Mouse (Mus musculus) inflammation-experienced regulatory T-cells, adult 6 months (primary cell): ENCODE results near the gene Gm45837. TPM values are rescaled to one million over a fixed set of nuclear protein-coding genes. Genes with fewer than 3 reads are reported as not detected.

Experiments
- ATAC-seq: one replicate; pipeline ENCODE4 v1.8.0; 2017
- polyA plus RNA-seq, 3 experiments: library from polyadenylated mRNA; unstranded; fragments of 100-300 nt; shearing (Covaris generic); gene quantifications; one replicate each; pipeline ENCODE4 v1.2.1; 2017

Gm45837 gene
- polyA plus RNA-seq, 3 experiments from 2014 or later, result 6.7 to 39.0 (median 18.9) TPM

DNA sequence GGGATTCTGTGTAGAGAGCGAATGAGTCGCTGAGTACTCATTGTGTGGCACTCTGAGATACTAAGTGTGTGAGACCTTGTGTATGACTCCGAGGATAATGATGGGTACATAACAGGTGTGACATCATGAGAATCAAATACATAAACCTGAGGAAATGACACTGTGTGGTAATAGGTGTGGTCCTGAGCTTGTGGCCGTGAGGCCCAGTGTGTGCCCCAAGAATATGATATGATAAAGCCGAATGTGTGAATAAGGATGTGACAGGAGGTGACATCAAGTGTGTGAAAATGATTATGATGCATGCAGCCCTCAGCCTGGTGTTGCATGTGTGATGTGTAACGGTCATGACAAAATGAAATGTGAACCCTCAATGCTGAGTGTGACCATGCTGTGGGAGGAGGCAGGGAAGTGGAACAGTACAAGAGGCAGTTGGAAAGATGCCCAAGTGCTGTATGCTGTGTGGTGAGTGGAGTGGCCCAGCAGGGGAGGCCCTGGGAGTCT is 55.9 kb downstream of the Gm45837 start:
- ATAC-seq, result peak; percentile 85

DNA sequence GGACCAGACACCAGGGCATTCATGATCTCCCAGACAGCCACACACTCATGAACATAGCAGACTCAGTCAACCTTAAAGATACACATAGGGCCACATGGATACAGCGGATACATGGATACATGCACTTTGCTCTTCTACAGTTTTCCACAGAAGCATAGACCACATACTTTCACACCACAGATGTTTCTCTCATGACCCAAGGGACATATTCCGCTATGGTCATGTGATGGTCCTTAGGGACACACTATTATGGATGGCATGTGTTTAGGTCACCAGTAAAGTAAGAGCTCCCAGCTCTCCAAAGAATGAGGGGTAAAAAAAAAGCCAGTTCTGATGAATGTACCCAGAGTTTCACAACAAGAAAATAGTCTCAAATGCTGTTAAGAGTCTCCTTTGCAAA is 60.7 kb downstream of the Gm45837 start:
- ATAC-seq, result no peak

DNA sequence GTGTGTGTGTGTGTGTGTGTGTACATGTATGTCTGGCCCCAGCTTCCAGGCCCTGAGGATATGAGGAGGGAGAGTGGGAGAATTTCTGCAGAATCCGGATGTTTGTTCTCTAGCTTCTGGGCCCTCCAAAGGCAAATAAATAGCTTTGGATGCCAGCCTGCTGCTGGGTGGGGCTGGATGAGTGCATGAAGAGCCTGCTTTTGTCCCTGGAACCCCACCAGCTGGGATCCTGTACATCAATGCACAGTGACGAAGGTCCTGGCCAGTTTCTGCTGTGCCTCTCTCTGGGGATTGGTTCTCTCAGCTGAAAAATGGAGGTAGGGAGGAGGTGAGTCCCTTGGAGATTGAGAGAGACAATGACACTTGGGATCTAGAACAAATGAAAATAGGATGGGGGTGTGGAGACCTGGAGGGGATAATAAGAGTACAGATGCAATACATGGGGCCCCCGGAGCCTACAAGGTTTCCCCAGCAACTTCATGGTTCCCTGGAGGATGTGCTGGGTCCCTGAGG is 61.3 kb downstream of the Gm45837 start:
- ATAC-seq, result no peak

DNA sequence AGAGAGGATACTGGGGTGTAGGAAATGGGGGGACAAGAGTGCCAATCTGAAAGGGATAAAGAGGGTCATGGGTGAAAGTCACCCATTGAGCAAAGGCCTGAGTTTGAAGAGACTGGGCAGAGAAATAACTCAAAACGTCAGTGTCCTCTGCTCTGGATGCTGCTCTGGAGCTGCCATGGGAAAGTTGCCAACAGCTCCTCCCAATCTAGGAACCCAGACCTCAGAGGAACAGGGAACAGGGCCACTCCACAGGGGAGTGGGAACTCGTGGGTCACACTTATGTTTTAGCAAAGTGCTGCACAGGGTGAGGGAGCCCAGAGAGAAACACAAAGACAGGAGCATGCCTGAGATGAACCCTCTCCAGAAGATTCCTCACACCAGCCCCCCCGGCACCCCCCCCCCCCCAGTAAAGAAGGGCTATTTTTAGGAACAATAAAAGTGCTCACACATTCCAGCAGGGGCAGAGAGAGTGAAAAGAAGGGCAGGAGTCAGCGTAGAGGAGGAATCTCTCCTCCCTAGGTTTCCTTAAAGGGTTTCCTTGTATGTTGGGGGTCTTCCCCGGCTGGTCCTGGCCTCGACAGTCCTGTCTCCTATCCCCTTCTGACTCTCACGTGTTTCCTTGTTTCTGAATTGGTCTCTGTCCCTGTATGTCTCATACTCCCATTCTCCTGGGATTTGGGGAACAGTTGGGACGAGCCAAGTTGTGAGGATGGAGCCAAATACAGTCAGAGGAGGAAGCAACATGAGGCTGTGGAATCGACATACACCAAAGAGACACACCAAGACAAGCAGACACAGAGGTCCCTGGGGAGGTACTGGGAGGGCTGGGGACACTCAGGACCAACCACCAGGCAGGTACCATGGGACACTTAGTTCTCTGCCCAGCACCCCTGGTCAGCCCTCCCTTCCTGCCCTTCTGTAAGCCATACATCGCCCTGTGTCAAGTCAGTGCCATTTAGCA is 62.2 kb downstream of the Gm45837 start:
- ATAC-seq, result no peak

DNA sequence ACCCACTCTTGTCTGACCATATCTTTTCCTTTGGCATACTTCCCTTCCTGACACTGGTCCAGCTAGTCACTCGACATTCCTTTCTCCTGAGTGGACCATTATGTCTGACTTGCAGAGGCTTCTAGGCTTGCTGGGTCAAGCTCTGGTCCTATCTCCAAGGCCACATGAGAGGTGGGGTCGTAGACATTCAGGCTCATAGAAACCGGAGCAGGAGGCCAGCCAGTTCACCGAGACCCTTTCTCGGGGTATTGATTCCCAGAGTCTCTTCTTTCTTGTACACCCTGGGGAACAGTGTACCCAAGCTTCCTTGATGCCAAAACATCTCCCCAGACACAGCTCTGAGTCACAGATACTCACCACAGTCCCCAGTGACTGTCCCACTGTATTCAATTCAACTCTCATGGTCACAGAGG is 63.7 kb downstream of the Gm45837 start:
- no peak for ATAC-seq

DNA sequence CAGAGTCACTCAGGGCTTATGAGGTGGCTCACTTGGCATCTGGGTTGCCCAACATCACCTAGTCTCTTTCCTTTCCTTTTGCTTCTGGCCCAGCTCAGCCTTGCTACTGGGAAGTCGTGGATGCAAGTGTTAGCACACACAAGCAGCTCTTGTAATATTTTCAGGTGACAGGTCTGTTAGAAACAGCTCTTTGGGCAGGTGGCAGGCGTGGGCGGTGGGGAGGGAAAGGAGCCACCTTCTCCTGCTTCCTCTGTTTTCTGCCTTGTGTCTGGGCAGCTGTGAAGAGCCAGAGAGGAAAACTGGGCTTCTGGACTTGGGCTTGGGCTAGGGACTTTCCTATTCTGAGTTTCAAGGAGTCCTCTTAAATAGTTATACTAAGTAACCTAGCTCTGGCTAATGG is 65.3 kb downstream of the Gm45837 start:
- ATAC-seq, result no peak

DNA sequence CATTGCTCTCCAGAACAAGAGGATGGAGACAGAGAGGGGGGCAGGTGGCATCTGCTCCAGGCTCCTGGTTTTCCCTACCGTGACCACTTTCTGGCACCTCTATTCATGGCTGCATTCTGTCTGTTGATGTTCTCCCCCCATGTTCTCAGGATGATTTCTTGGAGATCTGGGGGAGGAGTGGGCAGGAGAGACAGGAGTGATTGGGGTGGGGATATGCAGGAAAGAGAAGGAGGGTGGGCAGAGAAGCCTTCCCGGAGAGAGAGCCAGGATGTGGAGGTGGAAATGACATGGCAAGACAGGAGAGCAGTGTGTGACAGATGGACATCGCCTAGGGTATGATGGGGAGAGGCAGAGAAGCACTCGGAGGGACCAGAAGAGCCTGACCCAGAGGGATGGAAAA is 65.8 kb downstream of the Gm45837 start:
- ATAC-seq, result no peak

DNA sequence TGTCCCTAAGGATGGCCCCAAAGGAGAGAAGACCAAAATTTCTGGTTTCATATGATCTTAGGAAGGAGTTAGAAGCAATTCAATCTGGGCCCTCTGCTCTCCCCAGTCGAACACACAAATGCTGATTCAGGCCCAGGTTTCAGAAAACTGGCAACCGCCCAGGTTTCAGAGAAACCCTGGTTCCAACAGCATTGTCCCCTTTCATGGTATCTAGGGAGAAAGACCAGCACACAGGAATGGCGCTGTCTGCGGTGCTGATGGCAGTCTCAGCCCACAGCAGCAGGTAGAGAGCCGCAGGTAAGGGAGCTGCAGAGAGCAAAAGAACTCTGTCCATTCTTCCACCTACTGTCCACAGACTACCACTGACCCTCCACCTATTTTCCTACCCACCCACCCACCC is 66.5 kb downstream of the Gm45837 start:
- ATAC-seq, result no peak

DNA sequence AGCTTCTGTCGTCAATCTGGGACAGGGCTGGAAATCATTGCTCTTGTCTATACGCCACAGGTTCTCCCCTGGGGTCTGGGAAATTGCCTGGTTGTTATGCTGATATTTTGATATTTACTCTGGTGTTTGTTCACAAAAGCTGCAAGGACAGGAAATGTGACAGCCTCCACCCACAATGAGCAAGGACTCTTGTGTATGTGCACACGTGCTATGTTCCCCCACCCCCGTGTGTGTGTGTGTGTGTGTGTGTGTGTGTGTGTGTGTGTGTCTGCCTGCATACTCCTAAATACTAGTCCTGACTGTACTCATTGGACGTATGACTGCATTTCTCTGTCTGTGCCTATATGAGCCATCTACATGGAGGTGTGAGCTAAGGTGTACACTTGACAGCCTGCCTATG is 67.4 kb downstream of the Gm45837 start:
- ATAC-seq, result peak; percentile 78

DNA sequence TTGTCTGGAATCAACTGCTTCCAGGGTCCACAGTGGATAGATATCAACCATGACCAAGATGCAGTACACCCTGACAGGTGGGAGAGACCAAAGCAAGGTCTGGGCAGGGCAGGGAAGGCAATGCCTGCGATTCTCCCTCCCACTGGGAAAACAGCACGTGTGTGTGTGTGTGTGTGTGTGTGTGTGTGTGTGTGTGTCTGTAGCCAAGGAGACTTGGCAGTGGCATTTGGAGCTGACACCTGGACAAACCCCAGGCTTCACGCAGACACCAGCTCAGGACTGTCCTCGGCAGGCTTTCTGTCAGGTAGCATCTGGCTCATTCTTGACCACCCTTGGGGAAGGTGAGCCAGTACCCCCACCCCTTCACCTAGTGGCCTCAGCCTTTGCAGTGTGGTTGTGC is 69.2 kb downstream of the Gm45837 start:
- no peak for ATAC-seq

DNA sequence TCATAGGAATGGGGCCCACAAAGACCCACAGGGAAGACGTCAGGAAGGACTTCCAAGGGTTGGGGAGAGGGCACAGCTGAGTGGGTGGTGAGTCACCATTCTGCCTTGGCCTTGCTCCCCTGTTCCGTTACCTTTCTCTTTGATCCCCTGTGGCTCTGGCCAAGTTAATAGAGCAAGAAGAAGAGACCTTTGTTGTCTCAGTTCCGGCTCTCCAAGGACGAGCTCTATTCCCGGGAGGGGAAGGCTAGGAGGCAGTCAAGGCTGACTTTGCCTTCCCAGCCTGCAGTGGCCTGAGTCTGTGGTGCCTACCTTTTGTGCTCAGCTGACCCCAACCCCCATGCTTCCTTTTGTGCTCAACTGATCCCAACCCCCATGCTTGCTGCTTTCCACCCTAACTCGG is 70.0 kb downstream of the Gm45837 start:
- ATAC-seq, result no peak

DNA sequence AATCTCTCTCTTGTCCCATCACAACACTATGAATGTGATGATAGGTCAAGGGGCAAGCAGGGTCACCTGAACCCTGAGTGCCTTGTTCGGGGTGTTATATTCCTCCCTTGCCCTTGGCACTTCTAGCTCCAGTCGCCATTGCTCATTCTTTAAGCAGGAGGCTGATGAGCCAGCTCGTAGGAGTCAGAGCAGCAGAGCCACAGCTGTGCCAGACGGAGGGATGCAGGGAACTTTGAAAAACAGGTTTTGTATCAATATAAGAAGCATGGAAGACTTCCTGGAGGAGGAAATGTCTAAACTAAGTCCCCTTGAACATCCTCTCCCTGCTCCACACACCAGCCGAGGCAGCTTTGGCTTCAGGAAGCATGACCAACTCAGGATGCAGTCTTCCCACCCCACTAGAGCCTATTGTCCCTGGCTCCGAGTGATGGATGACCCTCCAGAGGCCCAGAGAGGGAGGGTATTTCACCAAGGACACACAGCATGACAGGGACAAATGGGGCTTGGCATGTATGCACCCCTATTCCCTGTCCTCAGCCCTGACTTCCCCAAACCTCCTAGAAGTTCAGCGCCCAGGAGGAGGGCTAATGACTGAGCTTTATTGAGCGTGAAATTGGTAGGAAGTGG is 71.3 kb downstream of the Gm45837 start:
- no peak for ATAC-seq

DNA sequence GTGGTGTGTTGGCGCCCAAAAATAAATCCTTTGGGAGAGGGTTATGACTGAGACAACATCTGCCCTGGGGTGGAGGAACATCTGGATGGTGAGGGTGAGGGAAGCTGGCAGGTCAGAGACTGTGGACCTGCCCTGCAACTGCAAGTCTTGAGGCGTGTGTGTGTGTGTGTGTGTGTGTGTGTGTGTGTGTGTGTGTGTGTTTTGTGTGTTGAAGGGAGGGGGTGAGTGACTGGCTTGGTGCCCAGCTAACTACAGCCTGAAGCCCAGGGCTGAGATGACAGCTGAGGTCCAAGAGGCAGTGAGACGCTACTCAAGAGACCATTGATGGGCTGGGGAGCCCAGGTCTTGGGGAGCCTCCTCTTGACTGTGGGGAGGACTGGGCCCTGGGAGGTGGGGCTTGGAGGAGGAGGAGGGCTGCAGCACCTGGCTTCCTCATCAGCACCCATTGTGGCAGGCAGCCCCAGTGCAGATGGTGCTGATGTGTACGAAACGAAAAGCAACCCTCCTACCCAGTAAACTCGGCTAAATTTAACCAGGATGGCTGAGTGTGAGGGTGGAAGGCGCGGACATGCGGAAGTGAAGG is 71.9 kb downstream of the Gm45837 start:
- ATAC-seq, result no peak

DNA sequence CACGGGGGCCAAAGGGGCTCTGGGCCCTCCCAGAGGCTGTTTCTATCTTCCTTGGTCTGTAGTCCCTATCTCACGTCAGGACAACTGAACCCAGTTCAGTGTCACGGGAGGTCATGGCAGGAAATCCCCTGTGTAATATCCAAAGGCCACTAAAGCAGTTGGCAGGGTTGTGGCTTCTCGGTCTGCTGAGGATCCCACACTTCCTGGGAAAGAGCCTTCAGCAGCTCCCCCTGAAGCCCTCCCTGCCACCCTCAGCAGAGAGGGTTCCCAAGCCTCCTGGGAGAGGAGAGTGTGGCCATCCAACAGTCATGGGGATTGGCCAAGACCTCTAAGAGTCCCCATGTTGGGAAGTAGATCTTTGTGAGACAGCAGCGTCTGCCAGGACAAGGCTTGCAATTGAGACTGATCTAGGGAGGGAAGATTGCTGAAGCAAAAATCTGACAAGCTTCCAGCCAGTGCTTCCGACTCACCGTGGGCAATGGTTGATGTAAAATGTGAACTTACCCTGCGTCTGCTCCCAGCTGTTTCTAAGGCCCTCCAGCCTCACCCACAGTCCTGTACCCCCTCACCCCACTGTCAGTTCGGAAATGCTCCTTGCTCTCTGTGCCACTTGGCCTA is 72.9 kb downstream of the Gm45837 start:
- ATAC-seq, result no peak

DNA sequence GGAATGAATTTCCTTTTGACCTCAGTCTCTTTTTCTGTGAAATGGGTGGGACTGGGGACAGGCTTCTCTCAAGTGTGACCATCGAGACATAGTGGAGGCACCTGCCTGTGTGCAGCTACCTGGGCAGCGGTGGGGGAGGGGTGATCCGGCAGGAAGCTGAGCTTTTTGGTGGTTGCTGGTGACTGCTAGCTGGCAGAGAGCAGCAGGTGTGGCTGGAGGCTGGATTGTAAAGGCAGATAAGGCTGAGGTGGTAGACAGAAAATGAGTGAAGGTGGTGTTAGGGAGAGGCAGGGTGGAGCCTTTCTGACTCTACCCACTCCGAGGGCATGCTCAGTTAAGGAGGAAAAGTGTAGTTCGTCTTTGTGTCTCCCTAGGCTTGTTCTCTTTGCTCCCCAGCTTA is 76.4 kb downstream of the Gm45837 start:
- ATAC-seq, result no peak

DNA sequence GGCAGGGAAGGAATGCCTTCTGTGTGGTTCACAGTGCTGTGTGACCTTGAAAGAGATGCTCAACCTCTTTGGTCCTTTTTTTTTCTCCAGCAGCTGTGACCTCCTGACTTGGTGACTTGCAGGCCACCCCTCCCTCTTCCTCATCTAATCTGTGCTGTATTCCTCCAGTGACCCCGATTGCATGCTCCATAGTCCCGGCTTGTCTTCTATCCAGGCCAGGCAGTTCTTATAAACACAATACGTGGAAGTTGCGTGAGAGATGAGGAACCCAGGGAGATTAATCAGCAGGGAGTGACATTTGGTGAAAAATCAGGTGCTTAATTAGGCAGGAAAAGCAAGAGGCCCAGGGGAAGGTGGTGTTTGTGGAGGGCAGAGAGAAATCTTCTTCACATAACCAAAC is 80.3 kb downstream of the Gm45837 start:
- ATAC-seq, result no peak

DNA sequence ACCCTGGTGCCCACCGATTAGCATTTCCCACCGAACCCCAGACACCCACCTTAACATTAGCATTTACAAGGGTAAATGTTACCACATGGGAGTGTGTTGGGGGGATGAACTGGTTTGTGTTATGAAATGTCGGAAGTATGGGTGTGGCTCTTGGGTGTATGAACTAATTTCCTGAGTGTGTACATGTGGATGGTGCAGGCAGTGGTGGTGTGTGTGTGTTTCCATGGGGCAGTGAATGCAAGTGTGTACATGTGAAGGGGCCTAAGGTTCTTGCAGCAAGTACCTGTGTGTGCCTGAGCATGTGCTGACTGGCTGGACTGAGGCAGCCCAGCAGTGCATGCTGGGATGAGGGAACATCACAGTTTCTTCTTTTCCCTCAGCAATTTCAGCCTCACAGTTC is 87.7 kb downstream of the Gm45837 start:
- ATAC-seq, result no peak

DNA sequence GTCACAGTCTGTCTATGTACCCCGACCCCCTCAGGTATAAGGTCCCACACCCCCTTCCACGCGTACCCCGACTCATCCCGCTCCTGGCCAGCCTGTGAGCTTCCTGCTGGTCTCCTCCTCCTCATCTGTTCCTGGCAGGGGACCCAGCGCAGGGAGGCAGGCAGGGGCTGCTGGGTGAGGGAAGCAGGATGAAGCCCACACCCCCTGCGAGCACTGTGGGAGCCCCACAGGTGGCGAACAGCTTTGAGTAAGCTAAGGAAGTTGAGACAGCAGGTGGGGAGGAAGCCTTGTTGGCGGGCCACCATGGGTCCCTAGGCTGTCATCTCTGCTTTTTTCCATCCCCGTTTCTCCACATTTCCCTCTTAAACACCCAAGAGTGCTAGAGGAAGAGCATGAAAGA is 88.6 kb downstream of the Gm45837 start:
- ATAC-seq, result no peak

DNA sequence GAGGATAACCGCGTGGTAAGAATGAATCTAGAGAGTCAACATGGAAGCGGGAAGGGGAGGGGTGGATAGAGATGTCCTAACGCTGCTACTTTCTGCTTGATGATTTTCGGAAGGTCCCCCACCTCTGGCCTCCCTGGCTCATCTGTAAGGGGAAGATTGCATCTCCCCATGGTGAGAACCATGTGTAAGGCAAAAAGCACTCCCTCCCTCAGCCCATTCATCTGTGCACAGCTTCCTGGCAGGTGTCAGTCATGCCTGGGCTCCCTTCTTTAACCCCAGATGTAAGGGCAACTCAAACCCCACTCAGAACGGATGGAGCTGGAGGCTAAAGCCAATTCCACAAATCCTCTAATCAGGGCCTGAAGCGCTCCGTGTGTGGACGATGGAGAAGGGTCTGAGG is 89.0 kb downstream of the Gm45837 start:
- ATAC-seq, result no peak

DNA sequence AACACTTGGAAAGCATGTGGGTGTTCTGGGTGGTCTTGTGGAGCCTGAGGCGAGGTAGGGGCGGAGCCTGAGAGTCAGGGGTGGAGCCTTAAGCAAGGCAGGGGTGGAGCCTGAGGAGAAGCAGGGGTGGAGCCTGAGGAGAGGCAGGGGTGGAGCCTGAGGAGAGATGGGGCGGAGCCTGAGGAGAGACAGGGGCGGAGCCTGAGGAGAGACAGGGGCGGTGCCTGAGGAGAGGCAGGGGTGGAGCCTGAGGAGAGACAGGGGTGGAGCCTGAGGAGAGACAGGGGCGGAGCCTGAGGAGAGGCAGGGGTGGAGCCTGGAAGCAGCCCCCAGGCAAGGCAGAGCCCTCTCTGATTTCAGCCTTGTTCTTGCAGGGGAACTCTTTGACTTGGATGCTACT is 90.5 kb downstream of the Gm45837 start:
- ATAC-seq, result no peak

DNA sequence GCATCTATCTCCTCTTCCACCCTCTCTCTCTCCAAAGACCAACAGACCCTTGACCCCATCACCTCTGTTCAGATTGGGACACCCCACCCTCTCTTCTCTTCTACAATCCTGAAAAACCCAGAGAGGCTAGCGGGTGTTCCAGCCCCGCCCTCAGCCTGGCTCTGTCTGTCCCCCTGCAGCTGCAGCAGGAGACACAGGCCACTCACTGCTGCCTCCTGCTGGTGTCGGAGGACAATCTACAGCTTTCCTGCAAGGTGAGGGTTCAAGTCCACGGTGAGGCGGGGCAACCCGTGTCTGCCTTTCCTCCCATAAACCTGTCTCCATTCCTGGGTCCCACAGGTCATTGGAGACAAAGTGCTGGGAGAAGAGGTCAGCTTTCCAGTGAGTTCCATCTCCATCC is 91.0 kb downstream of the Gm45837 start:
- ATAC-seq, result no peak

DNA sequence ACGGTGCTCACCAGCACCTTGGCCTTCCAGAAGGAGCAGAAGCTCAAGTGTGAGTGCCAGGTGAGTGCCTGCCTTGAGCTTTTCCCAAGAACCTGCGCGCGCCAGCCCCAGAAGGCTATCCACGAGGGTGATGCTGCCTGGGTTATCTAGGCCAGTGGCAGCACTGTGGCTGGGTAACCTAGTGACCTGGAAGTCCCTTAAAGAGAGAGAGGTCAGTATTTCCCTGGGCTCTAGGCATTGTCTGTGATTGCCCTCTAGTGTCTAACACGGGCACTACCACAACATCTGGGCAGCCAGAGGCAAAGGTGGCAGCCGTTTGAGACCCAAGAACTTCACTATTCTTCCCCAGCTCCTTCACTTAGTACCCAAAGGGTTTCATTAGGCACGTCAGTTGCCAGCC is 92.7 kb downstream of the Gm45837 start:
- ATAC-seq, result peak; percentile 64

DNA sequence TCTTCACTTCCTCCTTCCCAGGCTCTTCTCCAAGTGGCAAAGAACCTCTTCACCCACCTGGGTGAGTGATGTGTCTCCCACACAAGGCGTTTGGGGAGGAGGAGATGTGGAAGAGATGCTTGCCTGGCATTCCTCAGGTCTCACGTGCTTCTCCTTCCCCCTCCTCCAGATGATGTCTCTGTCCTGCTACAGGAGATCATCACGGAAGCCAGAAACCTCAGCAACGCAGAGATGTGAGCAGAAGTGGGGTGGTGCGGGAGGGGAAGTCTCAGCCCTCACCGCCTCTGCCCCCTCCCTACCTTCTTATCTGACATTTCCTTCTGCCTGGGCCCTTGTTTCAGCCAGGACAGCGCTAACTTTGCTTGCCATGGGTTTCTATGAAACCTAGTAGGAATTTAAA is 93.1 kb downstream of the Gm45837 start:
- ATAC-seq, result peak; percentile 84
